Mouse (Mus musculus): ENCODE measurements around the gene Gch1. TPM values are rescaled to one million over a fixed set of nuclear protein-coding genes. Genes with fewer than 3 reads are reported as not detected.
"Not testable (repeated sequence)": the region's sequence is repeated elsewhere in the genome, so short reads cannot be mapped to it uniquely, and the experiment has no call there.

Gene Gch1
- polyA plus RNA-seq, 1 experiment, result 18.8 TPM

- Histone ChIP-seq H3K27ac (ENCODE audit: control insufficient read depth, insufficient read depth, low read depth, low read length, poor library complexity) (no peak overlapping the region), H3K4me1 (ENCODE audit: control insufficient read depth, insufficient read depth, low read length) (no peaks in the 10 kb centered on the region), H3K4me3 (replicated peaks; ENCODE audit: control insufficient read depth, low read depth, low read length) (no peak overlapping the region)
- TF ChIP-seq CTCF (IDR thresholded peaks at IDR 0.05; ENCODE audit: control insufficient read depth, insufficient read depth, low read length), result no peak
- no peak for TF ChIP-seq POLR2A (IDR thresholded peaks at IDR 0.05; ENCODE audit: borderline replicate concordance, control insufficient read depth, low read depth, low read length)
- WGBS, result 5% methylated on average over 3 of the region's 3 CpGs
Measured at GRCm38 (mm10) chr14:47138853-47139252, 50.4 kb downstream of the Gch1 start.

GRCm38 (mm10) chr14:47136637-47137036 is 52.6 kb downstream of the Gch1 start:
- no peak overlapping the region for H3K4me3 ChIP-seq (replicated peaks; ENCODE audit: control insufficient read depth, low read depth, low read length)
- no peaks in the 10 kb centered on the region for H3K4me1 ChIP-seq (ENCODE audit: control insufficient read depth, insufficient read depth, low read length)
- no peak overlapping the region for H3K27ac ChIP-seq (ENCODE audit: control insufficient read depth, insufficient read depth, low read depth, low read length, poor library complexity)
- no peak for TF ChIP-seq CTCF (IDR thresholded peaks at IDR 0.05; ENCODE audit: control insufficient read depth, insufficient read depth, low read length)
- TF ChIP-seq POLR2A (IDR thresholded peaks at IDR 0.05; ENCODE audit: borderline replicate concordance, control insufficient read depth, low read depth, low read length), result no peak
- WGBS, result 75% methylated on average over 5 of the region's 5 CpGs

GRCm38 (mm10) chr14:47133948-47134347 is 55.3 kb downstream of the Gch1 start:
- WGBS, result 78% methylated on average over 10 of the region's 10 CpGs

GRCm38 (mm10) chr14:47127987-47128386 is 61.2 kb downstream of the Gch1 start:
- no peak overlapping the region for H3K27ac ChIP-seq (ENCODE audit: control insufficient read depth, insufficient read depth, low read depth, low read length, poor library complexity)
- H3K4me3 ChIP-seq (replicated peaks; ENCODE audit: control insufficient read depth, low read depth, low read length), result no peak overlapping the region
- no peaks in the 10 kb centered on the region for H3K4me1 ChIP-seq (ENCODE audit: control insufficient read depth, insufficient read depth, low read length)
- TF ChIP-seq POLR2A (IDR thresholded peaks at IDR 0.05; ENCODE audit: borderline replicate concordance, control insufficient read depth, low read depth, low read length) (no peak), CTCF (IDR thresholded peaks at IDR 0.05; ENCODE audit: control insufficient read depth, insufficient read depth, low read length) (no peak)
- WGBS, result 81% methylated on average over 5 of the region's 5 CpGs

More at GRCm38 (mm10) chr14:47133948-47134347, 55.3 kb downstream of the Gch1 start:
- no peak for TF ChIP-seq CTCF (IDR thresholded peaks at IDR 0.05; ENCODE audit: control insufficient read depth, insufficient read depth, low read length)
- TF ChIP-seq POLR2A (IDR thresholded peaks at IDR 0.05; ENCODE audit: borderline replicate concordance, control insufficient read depth, low read depth, low read length), result no peak
- Histone ChIP-seq H3K27ac (ENCODE audit: control insufficient read depth, insufficient read depth, low read depth, low read length, poor library complexity) (no peak overlapping the region), H3K4me3 (replicated peaks; ENCODE audit: control insufficient read depth, low read depth, low read length) (no peak overlapping the region), H3K4me1 (ENCODE audit: control insufficient read depth, insufficient read depth, low read length) (no peaks in the 10 kb centered on the region)

GRCm38 (mm10) chr14:47117522-47117921 is 71.7 kb downstream of the Gch1 start:
- Histone ChIP-seq H3K4me1 (ENCODE audit: control insufficient read depth, insufficient read depth, low read length) (peaks cover 9% of the 10 kb centered on the region), H3K4me3 (replicated peaks; ENCODE audit: control insufficient read depth, low read depth, low read length) (peak overlapping the region; percentile 1), H3K27ac (ENCODE audit: control insufficient read depth, insufficient read depth, low read depth, low read length, poor library complexity) (no peak overlapping the region)
- peak; percentile 20; the same call in 1 of the 2 replicates for TF ChIP-seq CTCF (IDR thresholded peaks at IDR 0.05; ENCODE audit: control insufficient read depth, insufficient read depth, low read length)
- TF ChIP-seq POLR2A (IDR thresholded peaks at IDR 0.05; ENCODE audit: borderline replicate concordance, control insufficient read depth, low read depth, low read length), result no peak
- 31% methylated on average over 7 of the region's 7 CpGs for WGBS

- Histone ChIP-seq H3K4me3 (replicated peaks; ENCODE audit: control insufficient read depth, low read depth, low read length) (no peak overlapping the region), H3K4me1 (ENCODE audit: control insufficient read depth, insufficient read depth, low read length) (peaks cover 9% of the 10 kb centered on the region), H3K27ac (ENCODE audit: control insufficient read depth, insufficient read depth, low read depth, low read length, poor library complexity) (peak overlapping the region; percentile 52)
- no peak; the same call in 1 of the 2 replicates for TF ChIP-seq POLR2A (IDR thresholded peaks at IDR 0.05; ENCODE audit: borderline replicate concordance, control insufficient read depth, low read depth, low read length)
- no peak for TF ChIP-seq CTCF (IDR thresholded peaks at IDR 0.05; ENCODE audit: control insufficient read depth, insufficient read depth, low read length)
- WGBS, result 35% methylated on average over 10 of the region's 10 CpGs
Measured at GRCm38 (mm10) chr14:47116062-47116762, 73.0 kb downstream of the Gch1 start.

GRCm38 (mm10) chr14:47115154-47115553 is 74.1 kb downstream of the Gch1 start:
- Histone ChIP-seq H3K4me1 (ENCODE audit: control insufficient read depth, insufficient read depth, low read length) (peaks cover 9% of the 10 kb centered on the region), H3K4me3 (replicated peaks; ENCODE audit: control insufficient read depth, low read depth, low read length) (peak overlapping the region; percentile 51), H3K27ac (ENCODE audit: control insufficient read depth, insufficient read depth, low read depth, low read length, poor library complexity) (peak overlapping the region; percentile 42)
- WGBS, result 56% methylated on average over 9 of the region's 9 CpGs
- TF ChIP-seq POLR2A (IDR thresholded peaks at IDR 0.05; ENCODE audit: borderline replicate concordance, control insufficient read depth, low read depth, low read length), result no peak
- TF ChIP-seq CTCF (IDR thresholded peaks at IDR 0.05; ENCODE audit: control insufficient read depth, insufficient read depth, low read length), result no peak

- TF ChIP-seq POLR2A (IDR thresholded peaks at IDR 0.05; ENCODE audit: borderline replicate concordance, control insufficient read depth, low read depth, low read length) (no peak), CTCF (IDR thresholded peaks at IDR 0.05; ENCODE audit: control insufficient read depth, insufficient read depth, low read length) (no peak)
- no peak overlapping the region for H3K27ac ChIP-seq (ENCODE audit: control insufficient read depth, insufficient read depth, low read depth, low read length, poor library complexity)
- peaks cover 3% of the 10 kb centered on the region for H3K4me1 ChIP-seq (ENCODE audit: control insufficient read depth, insufficient read depth, low read length)
- H3K4me3 ChIP-seq (replicated peaks; ENCODE audit: control insufficient read depth, low read depth, low read length), result no peak overlapping the region
- WGBS, result 61% methylated on average over 9 of the region's 9 CpGs
Measured at GRCm38 (mm10) chr14:47111341-47111740, 77.9 kb downstream of the Gch1 start.

- not testable (repeated sequence) for H3K4me3 ChIP-seq (replicated peaks; ENCODE audit: control insufficient read depth, low read depth, low read length); H3K27ac ChIP-seq (ENCODE audit: control insufficient read depth, insufficient read depth, low read depth, low read length, poor library complexity); H3K4me1 ChIP-seq (ENCODE audit: control insufficient read depth, insufficient read depth, low read length)
- WGBS, result 86% methylated on average over 7 of the region's 7 CpGs
Measured at GRCm38 (mm10) chr14:47110391-47110790, 78.8 kb downstream of the Gch1 start.
